Mouse (Mus musculus) embryonic stem cell, embryonic (primary cell): ENCODE results near the gene Naa80.

ENCODE experiments used
- CTCF ChIA-PET, 4 experiments: fragments of 300-600 bp in 2 of 4; fragments of 350-600 bp in 2 of 4; sonication (Branson Sonifier 250); formaldehyde crosslinking; loops; one replicate each; lab custom pipeline; 2022; ENCODE audit warnings: inconsistent platforms in 2 of 4; lab: Charles Lee
- POLR2A ChIA-PET, 4 experiments: fragments of 300-600 bp in 2 of 4; fragments of 350-600 bp in 2 of 4; sonication (Branson Sonifier 250); formaldehyde crosslinking; loops; one replicate each; lab custom pipeline; 2022; ENCODE audit warnings: antibody characterized with exemption in 4 of 4, inconsistent platforms in 1 of 4; lab: Charles Lee

Gene Naa80

GRCm38 (mm10) chr9:107632478-107632877 is 53.8 kb downstream of the Naa80 start:
- ChIA-PET POLR2A (interaction anchor here in 2 of 4 experiments (0.6 to 1.2 kb wide), 6 partner anchors 9 to 58 kb away, joined by 3 to 5 read pairs (median 3); no protein-coding TSS in a partner anchor), CTCF (interaction anchor here in 2 of 4 experiments (1.1 to 5.2 kb wide), 2 partner anchors 13 to 20 kb away, joined by 3 to 51 read pairs; no protein-coding TSS in a partner anchor)

- ChIA-PET POLR2A (interaction anchor here in 2 of 4 experiments (0.5 to 4.3 kb wide), 8 partner anchors 11 to 641 kb away, joined by 3 to 55 read pairs (median 3); no protein-coding TSS in a partner anchor), CTCF (interaction anchor here in 2 of 4 experiments (1.1 to 5.2 kb wide), 3 partner anchors 12 to 44 kb away, joined by 3 to 51 read pairs (median 16); no protein-coding TSS in a partner anchor)
These were observed 54.5 kb downstream of the Naa80 start for GRCm38 (mm10) chr9:107633091-107633660.
